In the genomic region with DNA sequence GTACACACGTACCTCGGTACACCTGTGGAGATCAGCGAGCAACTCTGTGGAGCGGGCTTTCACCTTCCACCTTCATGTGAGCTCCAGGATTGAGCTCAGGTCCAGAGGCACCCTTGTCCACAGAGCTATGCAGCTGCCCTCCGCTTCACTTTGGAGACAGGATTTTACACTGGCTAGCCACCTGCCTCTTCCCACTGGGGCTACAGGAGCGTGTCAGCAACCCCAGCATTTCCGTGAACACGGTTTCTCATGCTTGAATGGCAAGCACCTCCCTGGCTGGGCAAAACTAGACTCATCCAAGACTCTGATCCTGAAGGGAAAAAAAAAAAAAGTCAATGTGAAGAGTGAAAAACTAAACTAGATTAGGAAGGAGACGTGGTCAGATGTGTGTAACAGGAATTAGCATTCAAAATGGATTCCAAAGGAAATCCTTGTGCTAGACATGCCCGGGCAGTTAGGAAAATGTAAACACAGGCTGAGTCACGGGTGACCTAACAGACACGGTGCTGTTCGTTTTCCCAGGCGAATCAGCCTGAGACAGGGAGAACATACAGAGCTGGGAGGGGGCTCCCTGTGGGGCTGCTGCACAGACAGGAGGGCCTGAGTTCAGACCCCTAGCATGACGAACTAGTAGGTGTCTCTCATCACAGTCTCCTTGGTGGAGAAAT, we compare ENCODE assay signal across 16 mouse cellular contexts. TPM values are rescaled to one million over a fixed set of nuclear protein-coding genes. Genes with fewer than 3 reads are reported as not detected.
DNase-seq lines count a peak whose midpoint lies in the region; ATAC-seq and TF ChIP-seq lines count a peak whose summit lies in the region.
"Had no signal": no experiment of that assay in that cellular context is flagged by ENCODE, and none has a peak within 500 bp of the region (broad histone marks: within the 10 kb centered on the region; RNA-seq: fewer than 3 reads in every experiment).

No protein-coding gene starts in this region.

- peaks cover 12% of the 10 kb centered on the region for H3K4me1 ChIP-seq in forebrain, embryonic 10.5 days
- peaks cover 9% of the 10 kb centered on the region for H3K4me1 ChIP-seq in forebrain, embryonic 12.5 days
- H3K4me1 ChIP-seq in ES-Bruce4 (ENCODE audit: control insufficient read depth, insufficient read depth, low read length) = peaks cover 5% of the 10 kb centered on the region
- H3K4me1 ChIP-seq in neural tube, embryonic 15.5 days = peaks cover 11% of the 10 kb centered on the region

- no peak overlapping the region for H3K4me2 ChIP-seq in forebrain, embryonic 12.5 days
- H3K4me2 ChIP-seq in neural tube, embryonic 15.5 days = no peak overlapping the region
- H3K4me2 ChIP-seq: forebrain, embryonic 15.5 days; heart, embryonic 11.5 days; liver, embryonic 15.5 days had no signal

- H3K4me3 ChIP-seq in forebrain, embryonic 10.5 days = no peak overlapping the region
- no peak overlapping the region for H3K4me3 ChIP-seq in forebrain, embryonic 12.5 days (replicated peaks)
- no peak overlapping the region for H3K4me3 ChIP-seq in ES-Bruce4 (ENCODE audit: low read depth, low read length)
- no peak overlapping the region for H3K4me3 ChIP-seq in neural tube, embryonic 15.5 days (replicated peaks)
- H3K4me3 ChIP-seq: forebrain, embryonic 15.5 days; left cerebral cortex, adult 2 months; liver, embryonic 15.5 days; megakaryocyte, embryonic 14.5 days had no signal

- H3K36me3 ChIP-seq in forebrain, embryonic 10.5 days (replicated peaks) = peaks cover 22% of the 10 kb centered on the region
- H3K36me3 ChIP-seq in forebrain, embryonic 12.5 days (replicated peaks) = peaks cover 21% of the 10 kb centered on the region
- peaks cover under 1% of the 10 kb centered on the region; the same call in 1 of the 2 replicates for H3K36me3 ChIP-seq in ES-Bruce4 (ENCODE audit: control insufficient read depth, insufficient read depth, low read length, poor library complexity, severe bottlenecking)
- peaks cover 20% of the 10 kb centered on the region for H3K36me3 ChIP-seq in neural tube, embryonic 15.5 days

- DNase-seq in forebrain, embryonic 10.5 days (ENCODE audit: extremely low spot score, low spot score) = no peak
- peak; percentile 57 for DNase-seq in fibroblast of lung, adult 2 months (ENCODE audit: low read depth)
- peak; percentile 32 to 70 for DNase-seq in kidney, postnatal 25 days
- DNase-seq in gastrocnemius, adult 18-20 months (ENCODE audit: low spot score) = no peak
- no peak for DNase-seq in T-cell, adult 2 months (ENCODE audit: low spot score)
- DNase-seq: right cerebral cortex, postnatal 4 days; thymus, adult 2 months had no signal

- no peak for TF ChIP-seq POLR2A in ES-Bruce4 (IDR thresholded peaks at IDR 0.05; ENCODE audit: insufficient read depth, low read length)

- peaks cover 24% of the 10 kb centered on the region for H3K27me3 ChIP-seq in forebrain, embryonic 10.5 days (ENCODE audit: poor library complexity, severe bottlenecking)
- peaks cover 21% of the 10 kb centered on the region for H3K27me3 ChIP-seq in forebrain, embryonic 12.5 days
- H3K27me3 ChIP-seq in ES-Bruce4 (ENCODE audit: control insufficient read depth, insufficient read depth, low read length, poor library complexity, severe bottlenecking) = no peaks in the 10 kb centered on the region
- H3K27me3 ChIP-seq in neural tube, embryonic 15.5 days (replicated peaks) = peaks cover 23% of the 10 kb centered on the region

- ATAC-seq in forebrain, embryonic 12.5 days (ENCODE audit: low FRiP score) = no peak
- no peak for ATAC-seq in neural tube, embryonic 15.5 days (ENCODE audit: low FRiP score)
- ATAC-seq: forebrain, embryonic 15.5 days; hindbrain, embryonic 16.5 days had no signal

- 79% methylated on average over 15 of the region's 15 CpGs for WGBS in forebrain, embryonic 10.5 days
- WGBS in forebrain, embryonic 12.5 days = 77% methylated on average over 15 of the region's 15 CpGs
- 66% methylated on average over 15 of the region's 15 CpGs for WGBS in neural tube, embryonic 15.5 days

- 0 out of 2 replicates have a peak overlapping the region, but pooled peaks have one; percentile 25 for H3K27ac ChIP-seq in forebrain, embryonic 10.5 days
- no peak overlapping the region for H3K27ac ChIP-seq in forebrain, embryonic 12.5 days
- H3K27ac ChIP-seq in ES-Bruce4 (ENCODE audit: insufficient read depth, low read length) = peak overlapping the region; percentile 92
- no peak overlapping the region for H3K27ac ChIP-seq in neural tube, embryonic 15.5 days (replicated peaks)
- H3K27ac ChIP-seq: forebrain, embryonic 15.5 days; left cerebral cortex, adult 2 months; liver, embryonic 15.5 days had no signal

- TF ChIP-seq EP300 in ES-Bruce4 (IDR thresholded peaks at IDR 0.05; ENCODE audit: insufficient read depth, low read depth, low read length) = peak; percentile 71; the same call in 1 of the 2 replicates

- H3K9ac ChIP-seq in forebrain, embryonic 12.5 days = no peak overlapping the region
- peak overlapping the region; percentile 65 for H3K9ac ChIP-seq in ES-Bruce4 (ENCODE audit: low read depth, poor library complexity, severe bottlenecking)
- no peak overlapping the region for H3K9ac ChIP-seq in neural tube, embryonic 15.5 days (replicated peaks)
- H3K9ac ChIP-seq: forebrain, embryonic 15.5 days; liver, embryonic 15.5 days had no signal

- peaks cover 4% of the 10 kb centered on the region; the same call in 1 of the 2 replicates for H3K9me3 ChIP-seq in forebrain, embryonic 10.5 days
- no peaks in the 10 kb centered on the region for H3K9me3 ChIP-seq in forebrain, embryonic 12.5 days
- H3K9me3 ChIP-seq in ES-Bruce4 (replicated peaks; ENCODE audit: control insufficient read depth, insufficient read depth, low read length, poor library complexity, severe bottlenecking) = no peaks in the 10 kb centered on the region
- H3K9me3 ChIP-seq in neural tube, embryonic 15.5 days (replicated peaks) = no peaks in the 10 kb centered on the region
- H3K9me3 ChIP-seq: forebrain, embryonic 15.5 days; liver, embryonic 15.5 days; megakaryocyte, embryonic 14.5 days had no signal

- TF ChIP-seq CTCF in ES-Bruce4 (IDR thresholded peaks at IDR 0.05; ENCODE audit: low read depth, low read length) = no peak

RNA-seq across cellular contexts. Expression of gene Itgb4, which starts 4.4 kb away (rescaled TPM):
- 0.47 and 0.63 TPM in 2 replicates for polyA plus RNA-seq in forebrain, embryonic 10.5 days (2016; fragmentation: Nextera tagmentation; extraction: Ambion mirVana)
- polyA plus RNA-seq in forebrain, embryonic 12.5 days (2016; fragmentation: Nextera tagmentation; extraction: Ambion mirVana) = 0.94 and 1.0 TPM in 2 replicates
- 9.3 and 11.8 TPM in 2 replicates for polyA plus RNA-seq in ES-Bruce4 (2011; ENCODE audit: insufficient read depth, insufficient read length, low read depth, missing spikeins)
- total RNA-seq in gastrocnemius, adult 18-20 months (2021) = 1 to 10 TPM; 3.5 to 5.3 TPM
- 2.0 and 4.9 TPM in 2 replicates for polyA plus RNA-seq in neural tube, embryonic 15.5 days (2015; fragmentation: Nextera tagmentation; extraction: Ambion mirVana)

RNA-seq across cellular contexts. Expression of gene Recql5, which starts 36.9 kb away (rescaled TPM):
- 35.0 and 36.6 TPM in 2 replicates for polyA plus RNA-seq in forebrain, embryonic 10.5 days (2016; fragmentation: Nextera tagmentation; extraction: Ambion mirVana)
- polyA plus RNA-seq in forebrain, embryonic 12.5 days (2016; fragmentation: Nextera tagmentation; extraction: Ambion mirVana) = 32.5 and 33.4 TPM in 2 replicates
- polyA plus RNA-seq in ES-Bruce4 (2011; ENCODE audit: insufficient read depth, insufficient read length, low read depth, missing spikeins) = 20.0 and 22.6 TPM in 2 replicates
- 1 to 10 TPM; 6.5 to 7.2 TPM for total RNA-seq in gastrocnemius, adult 18-20 months (2021)
- polyA plus RNA-seq in neural tube, embryonic 15.5 days (2015; fragmentation: Nextera tagmentation; extraction: Ambion mirVana) = 19.7 and 22.0 TPM in 2 replicates

RNA-seq across cellular contexts. Expression of gene Sap30bp, which starts 37.1 kb away (rescaled TPM):
- polyA plus RNA-seq in forebrain, embryonic 10.5 days (2016; fragmentation: Nextera tagmentation; extraction: Ambion mirVana) = 50.3 and 52.2 TPM in 2 replicates
- polyA plus RNA-seq in forebrain, embryonic 12.5 days (2016; fragmentation: Nextera tagmentation; extraction: Ambion mirVana) = 56.8 and 61.9 TPM in 2 replicates
- polyA plus RNA-seq in ES-Bruce4 (2011; ENCODE audit: insufficient read depth, insufficient read length, low read depth, missing spikeins) = 51.1 and 55.9 TPM in 2 replicates
- 10 to 100 TPM in 1 of 2 experiments, 1 to 10 TPM in 1; 9.2 to 10.1 TPM for total RNA-seq in gastrocnemius, adult 18-20 months (2021)
- 39.0 and 40.5 TPM in 2 replicates for polyA plus RNA-seq in neural tube, embryonic 15.5 days (2015; fragmentation: Nextera tagmentation; extraction: Ambion mirVana)

RNA-seq across cellular contexts. Expression of gene Galk1, which starts 42.4 kb away (rescaled TPM):
- 223 and 224 TPM in 2 replicates for polyA plus RNA-seq in forebrain, embryonic 10.5 days (2016; fragmentation: Nextera tagmentation; extraction: Ambion mirVana)
- polyA plus RNA-seq in forebrain, embryonic 12.5 days (2016; fragmentation: Nextera tagmentation; extraction: Ambion mirVana) = 98.3 and 107 TPM in 2 replicates
- polyA plus RNA-seq in ES-Bruce4 (2011; ENCODE audit: insufficient read depth, insufficient read length, low read depth, missing spikeins) = 96.4 and 107 TPM in 2 replicates
- total RNA-seq in gastrocnemius, adult 18-20 months (2021) = 1 to 10 TPM; 2.6 to 3.2 TPM
- polyA plus RNA-seq in neural tube, embryonic 15.5 days (2015; fragmentation: Nextera tagmentation; extraction: Ambion mirVana) = 65.9 and 98.5 TPM in 2 replicates

RNA-seq across cellular contexts. Expression of gene H3f3b, which starts 57.6 kb away (rescaled TPM):
- 1,610 and 1,612 TPM in 2 replicates for polyA plus RNA-seq in forebrain, embryonic 10.5 days (2016; fragmentation: Nextera tagmentation; extraction: Ambion mirVana)
- polyA plus RNA-seq in forebrain, embryonic 12.5 days (2016; fragmentation: Nextera tagmentation; extraction: Ambion mirVana) = 2,341 and 2,432 TPM in 2 replicates
- polyA plus RNA-seq in ES-Bruce4 (2011; ENCODE audit: insufficient read depth, insufficient read length, low read depth, missing spikeins) = 437 and 457 TPM in 2 replicates
- 10 to 100 TPM; 49.1 to 71.3 TPM for total RNA-seq in gastrocnemius, adult 18-20 months (2021)
- polyA plus RNA-seq in neural tube, embryonic 15.5 days (2015; fragmentation: Nextera tagmentation; extraction: Ambion mirVana) = 1,496 and 1,502 TPM in 2 replicates

Comparison
In these comparisons a context has a peak if more than half of its experiments do, and no peak if none do; other contexts are left out.
1. H3K27ac ChIP-seq: peak in forebrain, embryonic 10.5 days (single experiment) and ES-Bruce4 (single experiment); none in forebrain, embryonic 12.5 days (single experiment) and neural tube, embryonic 15.5 days (single experiment).
2. DNase-seq: peak in fibroblast of lung, adult 2 months (single experiment) and kidney, postnatal 25 days (2 of 2); none in forebrain, embryonic 10.5 days (single experiment), gastrocnemius, adult 18-20 months (single experiment) and T-cell, adult 2 months (single experiment).